Mouse (Mus musculus): ENCODE data around the gene Teddm2. TPM values are rescaled to one million over a fixed set of nuclear protein-coding genes. Genes with fewer than 3 reads are reported as not detected.

Teddm2 gene
- total and polyA plus RNA-seq, 3 experiments: 0.18 to 0.75 (median 0.44) TPM

GRCm38 (mm10) chr1:153935844-153936380 lies 35.9 kb upstream of the Teddm2 start:
- Histone ChIP-seq H3K4me1 (ENCODE audit: insufficient read depth, low read depth, low read length) (no peaks in the 10 kb centered on the region), H3K4me3 (ENCODE audit: low read depth, low read length) (no peak overlapping the region), H3K27me3 (ENCODE audit: insufficient read depth, low read length) (no peaks in the 10 kb centered on the region), H3K9me3 (replicated peaks) (peaks cover 3% of the 10 kb centered on the region; the same call in 1 of the 2 replicates), H3K36me3 (replicated peaks) (no peaks in the 10 kb centered on the region)
- TF ChIP-seq GATA2 (IDR thresholded peaks at IDR 0.05; ENCODE audit: borderline replicate concordance, low read depth, low read length): no peak
- no peak for TF ChIP-seq CTCF (IDR thresholded peaks at IDR 0.05; ENCODE audit: low read depth, low read length)
- no peak for TF ChIP-seq GATA1 (IDR thresholded peaks at IDR 0.05; ENCODE audit: borderline replicate concordance, low read length)
- TF ChIP-seq TAL1 (conservative IDR thresholded peaks at IDR 0.05; ENCODE audit: low read depth, low read length): no peak
- no peak for TF ChIP-seq POLR2AphosphoS5 (IDR thresholded peaks at IDR 0.05; ENCODE audit: insufficient replicate concordance, low read depth, low read length)
- DNase-seq (ENCODE audit: low spot score) (no peak), ATAC-seq (ENCODE audit: extremely low read depth, insufficient number of reproducible peaks, low FRiP score, poor library complexity, severe bottlenecking) (no peak)

GRCm38 (mm10) chr1:153933772-153934171 lies 33.7 kb upstream of the Teddm2 start:
- Histone ChIP-seq H3K27me3 (ENCODE audit: insufficient read depth, low read length) (peaks cover 2% of the 10 kb centered on the region; the same call in 1 of the 2 replicates), H3K4me3 (ENCODE audit: low read depth, low read length) (no peak overlapping the region), H3K9me3 (replicated peaks) (peaks cover 3% of the 10 kb centered on the region; the same call in 1 of the 2 replicates), H3K4me1 (ENCODE audit: insufficient read depth, low read depth, low read length) (no peaks in the 10 kb centered on the region), H3K36me3 (replicated peaks) (no peaks in the 10 kb centered on the region)
- TF ChIP-seq POLR2AphosphoS5 (IDR thresholded peaks at IDR 0.05; ENCODE audit: insufficient replicate concordance, low read depth, low read length) (no peak), CTCF (IDR thresholded peaks at IDR 0.05; ENCODE audit: low read depth, low read length) (no peak), GATA2 (IDR thresholded peaks at IDR 0.05; ENCODE audit: borderline replicate concordance, low read depth, low read length) (no peak), TAL1 (conservative IDR thresholded peaks at IDR 0.05; ENCODE audit: low read depth, low read length) (no peak), GATA1 (IDR thresholded peaks at IDR 0.05; ENCODE audit: borderline replicate concordance, low read length) (no peak)
- ATAC-seq (ENCODE audit: extremely low read depth, insufficient number of reproducible peaks, low FRiP score, poor library complexity, severe bottlenecking): no peak
- no peak for DNase-seq (ENCODE audit: low spot score)

- Histone ChIP-seq H3K36me3 (replicated peaks) (no peaks in the 10 kb centered on the region), H3K4me3 (ENCODE audit: low read depth, low read length) (no peak overlapping the region)
Measured at GRCm38 (mm10) chr1:153930431-153930830, 30.4 kb upstream of the Teddm2 start.

GRCm38 (mm10) chr1:153924395-153925385 lies 24.7 kb upstream of the Teddm2 start:
- TF ChIP-seq CTCF (IDR thresholded peaks at IDR 0.05; ENCODE audit: low read depth, low read length) (no peak), TAL1 (conservative IDR thresholded peaks at IDR 0.05; ENCODE audit: low read depth, low read length) (no peak)
- ATAC-seq (ENCODE audit: extremely low read depth, insufficient number of reproducible peaks, low FRiP score, poor library complexity, severe bottlenecking) (no peak), DNase-seq (ENCODE audit: low spot score) (no peak)
- no peak overlapping the region for H3K4me3 ChIP-seq (ENCODE audit: low read depth, low read length)
- no peaks in the 10 kb centered on the region for H3K9me3 ChIP-seq (replicated peaks)
- peaks cover 16% of the 10 kb centered on the region for H3K4me1 ChIP-seq (ENCODE audit: insufficient read depth, low read depth, low read length)
- no peaks in the 10 kb centered on the region for H3K36me3 ChIP-seq (replicated peaks)
- H3K27me3 ChIP-seq (ENCODE audit: insufficient read depth, low read length): peaks cover 6% of the 10 kb centered on the region

More at GRCm38 (mm10) chr1:153930431-153930830, 30.4 kb upstream of the Teddm2 start:
- ATAC-seq (ENCODE audit: extremely low read depth, insufficient number of reproducible peaks, low FRiP score, poor library complexity, severe bottlenecking): no peak
- Histone ChIP-seq H3K9me3 (replicated peaks) (no peaks in the 10 kb centered on the region), H3K27me3 (ENCODE audit: insufficient read depth, low read length) (peaks cover 8% of the 10 kb centered on the region), H3K4me1 (ENCODE audit: insufficient read depth, low read depth, low read length) (no peaks in the 10 kb centered on the region)
- TF ChIP-seq GATA2 (IDR thresholded peaks at IDR 0.05; ENCODE audit: borderline replicate concordance, low read depth, low read length): no peak
- TF ChIP-seq TAL1 (conservative IDR thresholded peaks at IDR 0.05; ENCODE audit: low read depth, low read length): no peak
- TF ChIP-seq GATA1 (IDR thresholded peaks at IDR 0.05; ENCODE audit: borderline replicate concordance, low read length): no peak
- no peak for TF ChIP-seq POLR2AphosphoS5 (IDR thresholded peaks at IDR 0.05; ENCODE audit: insufficient replicate concordance, low read depth, low read length)
- no peak for TF ChIP-seq CTCF (IDR thresholded peaks at IDR 0.05; ENCODE audit: low read depth, low read length)
- DNase-seq (ENCODE audit: low spot score): no peak

- TF ChIP-seq GATA2 (IDR thresholded peaks at IDR 0.05; ENCODE audit: borderline replicate concordance, low read depth, low read length): no peak
- no peak for TF ChIP-seq GATA1 (IDR thresholded peaks at IDR 0.05; ENCODE audit: borderline replicate concordance, low read length)
- TF ChIP-seq POLR2AphosphoS5 (IDR thresholded peaks at IDR 0.05; ENCODE audit: insufficient replicate concordance, low read depth, low read length): no peak
- no peak for TF ChIP-seq CTCF (IDR thresholded peaks at IDR 0.05; ENCODE audit: low read depth, low read length)
- no peak for TF ChIP-seq TAL1 (conservative IDR thresholded peaks at IDR 0.05; ENCODE audit: low read depth, low read length)
- Histone ChIP-seq H3K4me1 (ENCODE audit: insufficient read depth, low read depth, low read length) (peaks cover 24% of the 10 kb centered on the region), H3K27me3 (ENCODE audit: insufficient read depth, low read length) (peaks cover 11% of the 10 kb centered on the region), H3K36me3 (replicated peaks) (no peaks in the 10 kb centered on the region), H3K9me3 (replicated peaks) (no peaks in the 10 kb centered on the region), H3K4me3 (ENCODE audit: low read depth, low read length) (no peak overlapping the region)
- DNase-seq (ENCODE audit: low spot score) (no peak), ATAC-seq (ENCODE audit: extremely low read depth, insufficient number of reproducible peaks, low FRiP score, poor library complexity, severe bottlenecking) (no peak)
Measured at GRCm38 (mm10) chr1:153922571-153923021, 22.6 kb upstream of the Teddm2 start.

GRCm38 (mm10) chr1:153921642-153922041 lies 21.6 kb upstream of the Teddm2 start:
- Histone ChIP-seq H3K36me3 (replicated peaks) (no peaks in the 10 kb centered on the region), H3K9me3 (replicated peaks) (no peaks in the 10 kb centered on the region), H3K27me3 (ENCODE audit: insufficient read depth, low read length) (peaks cover 9% of the 10 kb centered on the region; the same call in 1 of the 2 replicates), H3K4me3 (ENCODE audit: low read depth, low read length) (no peak overlapping the region), H3K4me1 (ENCODE audit: insufficient read depth, low read depth, low read length) (peaks cover 24% of the 10 kb centered on the region)
- TF ChIP-seq POLR2AphosphoS5 (IDR thresholded peaks at IDR 0.05; ENCODE audit: insufficient replicate concordance, low read depth, low read length) (no peak), CTCF (IDR thresholded peaks at IDR 0.05; ENCODE audit: low read depth, low read length) (no peak), TAL1 (conservative IDR thresholded peaks at IDR 0.05; ENCODE audit: low read depth, low read length) (no peak), GATA2 (IDR thresholded peaks at IDR 0.05; ENCODE audit: borderline replicate concordance, low read depth, low read length) (no peak), GATA1 (IDR thresholded peaks at IDR 0.05; ENCODE audit: borderline replicate concordance, low read length) (no peak)
- ATAC-seq (ENCODE audit: extremely low read depth, insufficient number of reproducible peaks, low FRiP score, poor library complexity, severe bottlenecking) (no peak), DNase-seq (ENCODE audit: low spot score) (no peak)

Measured in G1E (cell line).